Comparison of ENCODE assay signal across 8 mouse cellular contexts in genomic region chr5:118294086-118294864, GRCm38 (mm10). TPM values are rescaled to one million over a fixed set of nuclear protein-coding genes. Genes with fewer than 3 reads are reported as not detected.
A peak's percentile ranks its signal among the peaks of the same experiment; 100 is the strongest.
DNase-seq lines count a peak whose midpoint lies in the region; ATAC-seq and TF ChIP-seq lines count a peak whose summit lies in the region.

No protein-coding gene starts in this region.

- peak; percentile 56; the same call in 1 of the 2 replicates for TF ChIP-seq POLR2A in heart, adult 2 months (IDR thresholded peaks at IDR 0.05; ENCODE audit: insufficient read depth, low read depth, low read length)
- no peak for TF ChIP-seq POLR2A in kidney, adult 2 months (IDR thresholded peaks at IDR 0.05; ENCODE audit: low read depth, low read length)

- no peaks in the 10 kb centered on the region for H3K79me2 ChIP-seq in heart, adult 2 months (replicated peaks; ENCODE audit: control insufficient read depth, insufficient read depth, low read length)

- TF ChIP-seq EP300 in heart, adult 2 months (IDR thresholded peaks at IDR 0.05; ENCODE audit: insufficient read depth, low read depth, low read length) = no peak

- TF ChIP-seq CTCF in heart, adult 2 months (IDR thresholded peaks at IDR 0.05) = no peak
- TF ChIP-seq CTCF in kidney, adult 2 months (conservative IDR thresholded peaks at IDR 0.05; ENCODE audit: insufficient read depth, insufficient read length, low read depth, low read length) = no peak

- peak overlapping the region; percentile 52 for H3K4me2 ChIP-seq in embryonic facial prominence, embryonic 13.5 days
- H3K4me2 ChIP-seq in midbrain, embryonic 13.5 days (replicated peaks) = peak overlapping the region; percentile 17; the same call in 1 of the 2 replicates

- H3K27me3 ChIP-seq in megakaryocyte, embryonic 14.5 days (replicated peaks) = peaks cover 31% of the 10 kb centered on the region
- H3K27me3 ChIP-seq in embryonic facial prominence, embryonic 13.5 days = no peaks in the 10 kb centered on the region
- H3K27me3 ChIP-seq in heart, adult 2 months (ENCODE audit: control insufficient read depth, insufficient read depth, low read length) = no peaks in the 10 kb centered on the region
- no peaks in the 10 kb centered on the region for H3K27me3 ChIP-seq in kidney, adult 2 months (replicated peaks; ENCODE audit: control insufficient read depth, insufficient read depth, low read length)
- no peaks in the 10 kb centered on the region for H3K27me3 ChIP-seq in midbrain, embryonic 13.5 days

- intact Hi-C loops in heart, adult 2 months (cut with DNase I) = loop anchor here (2.0 kb wide), 1 partner anchor 23 kb away; no protein-coding TSS in a partner anchor
- intact Hi-C loops in left cerebral cortex, postnatal 36 days (cut with DNase I) = no loop called here

- peaks cover 8% of the 10 kb centered on the region for H3K4me1 ChIP-seq in megakaryocyte, embryonic 14.5 days
- peaks cover 66% of the 10 kb centered on the region for H3K4me1 ChIP-seq in embryonic facial prominence, embryonic 13.5 days
- peaks cover 2% of the 10 kb centered on the region; the same call in 1 of the 2 replicates for H3K4me1 ChIP-seq in heart, adult 2 months (ENCODE audit: control insufficient read depth, insufficient read depth, low read length)
- no peaks in the 10 kb centered on the region for H3K4me1 ChIP-seq in kidney, adult 2 months (ENCODE audit: control insufficient read depth, insufficient read depth, low read length)
- H3K4me1 ChIP-seq in midbrain, embryonic 13.5 days (replicated peaks) = peaks cover 21% of the 10 kb centered on the region

- peak overlapping the region; percentile 97 for H3K27ac ChIP-seq in embryonic facial prominence, embryonic 13.5 days
- peak overlapping the region; percentile 78 for H3K27ac ChIP-seq in heart, adult 2 months
- no peak overlapping the region for H3K27ac ChIP-seq in kidney, adult 2 months (ENCODE audit: insufficient read depth, low read depth, low read length)
- peak overlapping the region; percentile 61 for H3K27ac ChIP-seq in midbrain, embryonic 13.5 days

- peaks cover 10% of the 10 kb centered on the region for H3K9me3 ChIP-seq in megakaryocyte, embryonic 14.5 days
- no peaks in the 10 kb centered on the region for H3K9me3 ChIP-seq in embryonic facial prominence, embryonic 13.5 days
- no peaks in the 10 kb centered on the region for H3K9me3 ChIP-seq in midbrain, embryonic 13.5 days

- DNase-seq in heart, adult 2 months = peak; percentile 93
- DNase-seq in kidney, adult 2 months = peak; percentile 95
- DNase-seq in left cerebral cortex, postnatal 36 days (ENCODE audit: low spot score in 2 of 2) = peak; percentile 79 to 82
- DNase-seq in urinary bladder, adult 18-20 months (ENCODE audit: low spot score in 2 of 2) = peak; percentile 62 to 79

- H3K4me3 ChIP-seq in megakaryocyte, embryonic 14.5 days (replicated peaks) = peak overlapping the region; percentile 80
- H3K4me3 ChIP-seq in embryonic facial prominence, embryonic 13.5 days = peak overlapping the region; percentile 24
- H3K4me3 ChIP-seq in heart, adult 2 months = peak overlapping the region; percentile 45
- H3K4me3 ChIP-seq in kidney, adult 2 months (ENCODE audit: insufficient read depth, low read depth, low read length) = peak overlapping the region; percentile 32
- H3K4me3 ChIP-seq in midbrain, embryonic 13.5 days (replicated peaks) = no peak overlapping the region

- WGBS in embryonic facial prominence, embryonic 13.5 days = 11% methylated on average over 23 of the region's 23 CpGs
- WGBS in heart, adult 2 months = 10% methylated on average over 23 of the region's 23 CpGs
- WGBS in kidney, adult 2 months = 24% methylated on average over 23 of the region's 23 CpGs
- 36% methylated on average over 23 of the region's 23 CpGs for WGBS in midbrain, embryonic 13.5 days

- H3K36me3 ChIP-seq in megakaryocyte, embryonic 14.5 days (replicated peaks; ENCODE audit: low read length) = no peaks in the 10 kb centered on the region
- H3K36me3 ChIP-seq in embryonic facial prominence, embryonic 13.5 days = no peaks in the 10 kb centered on the region
- H3K36me3 ChIP-seq in heart, adult 2 months (ENCODE audit: control insufficient read depth, insufficient read depth, low read length) = no peaks in the 10 kb centered on the region
- no peaks in the 10 kb centered on the region for H3K36me3 ChIP-seq in kidney, adult 2 months (ENCODE audit: control insufficient read depth, insufficient read depth, low read length)
- H3K36me3 ChIP-seq in midbrain, embryonic 13.5 days = no peaks in the 10 kb centered on the region

- 0 out of 2 replicates have a peak overlapping the region, but pooled peaks have one; percentile 36 for H3K9ac ChIP-seq in embryonic facial prominence, embryonic 13.5 days
- no peak overlapping the region; the same call in 1 of the 2 replicates for H3K9ac ChIP-seq in heart, adult 2 months (ENCODE audit: low read depth, low read length)
- H3K9ac ChIP-seq in midbrain, embryonic 13.5 days (replicated peaks) = no peak overlapping the region

- ATAC-seq in megakaryocyte, adult 5-6 weeks (ENCODE audit: poor library complexity, severe bottlenecking) = no peak
- peak; percentile 90 for ATAC-seq in embryonic facial prominence, embryonic 13.5 days (ENCODE audit: insufficient number of reproducible peaks, insufficient read depth, low FRiP score, low TSS enrichment, low read depth)
- ATAC-seq in midbrain, embryonic 13.5 days = peak; percentile 89

RNA-seq across cellular contexts. Expression of gene 2410131K14Rik, which starts 49.2 kb away (rescaled TPM):
- 0.28 and 0.82 TPM in 2 replicates for polyA plus RNA-seq in megakaryocyte, embryonic 14.5 days (2012; ENCODE audit: insufficient read depth, low replicate concordance)
- 1.8 and 1.9 TPM in 2 replicates for total RNA-seq in megakaryocyte, adult 5-6 weeks (2015)
- 4.3 TPM in 2 replicates for total RNA-seq in megakaryocyte, adult 5-6 weeks (2017)
- polyA plus RNA-seq in embryonic facial prominence, embryonic 13.5 days (2015; fragmentation: Nextera tagmentation; extraction: Ambion mirVana) = 12.5 and 13.1 TPM in 2 replicates
- total RNA-seq in heart, adult 2 months (2021) = 1 to 10 TPM; 8.3 to 9.5 TPM
- 10.7 and 17.4 TPM in 2 replicates for polyA plus RNA-seq in heart, adult 2 months (2012; rRNA removed)
- 10.0 and 11.0 TPM in 2 replicates for polyA plus RNA-seq in kidney, adult 2 months (2012; rRNA removed)
- 10 to 100 TPM; 12.4 to 13.3 TPM for total RNA-seq in left cerebral cortex, postnatal 36 days (2021)
- polyA plus RNA-seq in midbrain, embryonic 13.5 days (2015; fragmentation: Nextera tagmentation; extraction: Ambion mirVana) = 15.0 and 15.1 TPM in 2 replicates

RNA-seq across cellular contexts. Expression of gene Rnft2, which starts 49.4 kb away (rescaled TPM):
- 1.1 TPM in 1 of 2 replicates, not detected in the other for polyA plus RNA-seq in megakaryocyte, embryonic 14.5 days (2012; ENCODE audit: insufficient read depth, low replicate concordance)
- 0.11 and 0.50 TPM in 2 replicates for total RNA-seq in megakaryocyte, adult 5-6 weeks (2015)
- 1.5 TPM in 1 of 2 replicates, not detected in the other for total RNA-seq in megakaryocyte, adult 5-6 weeks (2017)
- 5.1 and 5.5 TPM in 2 replicates for polyA plus RNA-seq in embryonic facial prominence, embryonic 13.5 days (2015; fragmentation: Nextera tagmentation; extraction: Ambion mirVana)
- 1 to 10 TPM in 1 of 2 experiments, under 1 TPM in 1; 0.99 to 1.5 TPM for total RNA-seq in heart, adult 2 months (2021)
- 2.2 and 3.7 TPM in 2 replicates for polyA plus RNA-seq in heart, adult 2 months (2012; rRNA removed)
- polyA plus RNA-seq in kidney, adult 2 months (2012; rRNA removed) = 1.8 and 2.9 TPM in 2 replicates
- total RNA-seq in left cerebral cortex, postnatal 36 days (2021) = 10 to 100 TPM; 82.8 to 85.9 TPM
- polyA plus RNA-seq in midbrain, embryonic 13.5 days (2015; fragmentation: Nextera tagmentation; extraction: Ambion mirVana) = 12.6 and 13.1 TPM in 2 replicates
